Mouse (Mus musculus): Measurements from ENCODE around the gene Adam1b.

DNA sequence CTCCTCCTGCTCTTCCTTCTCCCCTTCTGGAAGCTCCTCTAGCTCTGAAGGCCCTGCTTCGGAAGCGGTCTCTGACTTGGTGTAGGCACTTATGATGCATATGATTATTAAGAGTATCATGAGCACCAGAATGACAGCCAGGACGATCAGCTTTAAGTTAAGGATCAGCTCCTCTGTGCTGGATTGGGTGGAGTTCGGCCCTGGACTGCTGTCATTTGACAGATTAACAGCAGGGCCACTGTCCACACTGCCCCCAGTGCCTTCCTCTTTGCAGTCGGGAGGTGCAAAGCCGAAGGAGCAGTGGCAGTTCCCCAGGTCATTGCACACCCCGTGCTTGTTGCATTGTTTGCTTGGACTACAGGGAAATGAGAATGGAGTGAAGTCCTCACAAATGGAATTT, 2.5 kb downstream of the Adam1b start:
- no peak for TF ChIP-seq POLR2A (IDR thresholded peaks at IDR 0.05; ENCODE audit: low read depth, low read length)
- no peak for TF ChIP-seq CTCF (conservative IDR thresholded peaks at IDR 0.05; ENCODE audit: insufficient read depth, insufficient read length, low read depth, low read length)

Data from kidney, adult 2 months (tissue).